Mouse (Mus musculus) heart, embryonic 12.5 days (tissue): ENCODE measurements around the gene Gpr4. TPM values are rescaled to one million over a fixed set of nuclear protein-coding genes. Genes with fewer than 3 reads are reported as not detected.
A peak's percentile ranks its signal among the peaks of the same experiment; 100 is the strongest.

ENCODE experiments used
- ATAC-seq: fragments of 200-750 bp; cut with Nextera tagmentation; 2 replicates; pipeline ENCODE4 v1.8.0; 2017; ENCODE audit warnings: moderate TSS enrichment, moderate library complexity; ENCODE audit not compliant: insufficient number of reproducible peaks, low FRiP score
- H3K27ac ChIP-seq: fragments of 300-500 bp; sonication (generic); 2 replicates; pipeline ENCODE4 v1.5.1; 2016; ENCODE audit warnings: mild to moderate bottlenecking, moderate library complexity; ENCODE audit not compliant: poor library complexity, severe bottlenecking
- H3K27me3 ChIP-seq: fragments of 300-500 bp; sonication (generic); replicated peaks from 2 replicates; pipeline ENCODE4 v1.6.1; 2016; ENCODE audit warnings: mild to moderate bottlenecking, moderate library complexity
- H3K36me3 ChIP-seq: fragments of 300-500 bp; sonication (generic); 2 replicates; pipeline ENCODE4 v1.6.1; 2016; ENCODE audit warnings: mild to moderate bottlenecking, moderate library complexity
- H3K4me1 ChIP-seq: fragments of 300-500 bp; sonication (generic); replicated peaks from 2 replicates; pipeline ENCODE4 v1.6.1; 2016; ENCODE audit warnings: mild to moderate bottlenecking
- H3K4me2 ChIP-seq: fragments of 300-500 bp; sonication (generic); 2 replicates; pipeline ENCODE4 v1.6.1; 2016; ENCODE audit warnings: mild to moderate bottlenecking, moderate library complexity
- H3K4me3 ChIP-seq: fragments of 300-500 bp; sonication (generic); 2 replicates; pipeline ENCODE4 v1.5.1; 2016; ENCODE audit warnings: mild to moderate bottlenecking
- H3K9ac ChIP-seq: fragments of 300-500 bp; sonication (generic); 2 replicates; pipeline ENCODE4 v1.6.1; 2016; ENCODE audit warnings: mild to moderate bottlenecking, moderate library complexity
- H3K9me3 ChIP-seq: fragments of 300-500 bp; sonication (generic); replicated peaks from 2 replicates; pipeline ENCODE4 v1.6.1; 2016; ENCODE audit warnings: mild to moderate bottlenecking, moderate library complexity
- WGBS: fragments of 180-500 bp; shearing (Covaris S2); methylation state at CpG from one replicate; pipeline ENCODE4 v1.1.7; 2016; 5-methylcytosine and 5-hydroxymethylcytosine counted together
- polyA plus RNA-seq: library from polyadenylated mRNA; unstranded; fragments of >200 nt; fragmentation: Nextera tagmentation; extraction: Ambion mirVana; gene quantifications from 2 replicates; pipeline ENCODE4 v1.2.1, GENCODE M21; 2016

Gene Gpr4
- polyA plus RNA-seq, 1 experiment from 2014 or later, result 0.97 TPM

- no peak for ATAC-seq
- H3K36me3 ChIP-seq, result peaks cover 20% of the 10 kb centered on the region
- 0 out of 2 replicates have a peak overlapping the region, but pooled peaks have one; percentile 25 for H3K27ac ChIP-seq
- no peak overlapping the region for H3K4me3 ChIP-seq
- WGBS, result 60% methylated on average over 4 of the region's 4 CpGs
- no peak overlapping the region for H3K9ac ChIP-seq
- no peaks in the 10 kb centered on the region for H3K27me3 ChIP-seq
- no peak overlapping the region for H3K4me2 ChIP-seq
- no peaks in the 10 kb centered on the region for H3K9me3 ChIP-seq
- H3K4me1 ChIP-seq, result peaks cover 48% of the 10 kb centered on the region
Measured at GRCm38 (mm10) chr7:19239986-19240385, 27.6 kb downstream of the Gpr4 start.

- H3K36me3 ChIP-seq, result peaks cover 30% of the 10 kb centered on the region
- H3K9me3 ChIP-seq, result no peaks in the 10 kb centered on the region
- ATAC-seq, result no peak
- WGBS, result 82% methylated on average over 8 of the region's 8 CpGs
- no peaks in the 10 kb centered on the region for H3K27me3 ChIP-seq
- no peak overlapping the region for H3K9ac ChIP-seq
- no peak overlapping the region for H3K4me2 ChIP-seq
- H3K27ac ChIP-seq, result no peak overlapping the region
- H3K4me1 ChIP-seq, result peaks cover 39% of the 10 kb centered on the region
- no peak overlapping the region for H3K4me3 ChIP-seq
Measured at GRCm38 (mm10) chr7:19240905-19241463, 28.6 kb downstream of the Gpr4 start.

GRCm38 (mm10) chr7:19242005-19242404 lies 29.7 kb downstream of the Gpr4 start:
- WGBS, result 84% methylated on average over 1 of the region's 1 CpGs
- peaks cover 39% of the 10 kb centered on the region for H3K36me3 ChIP-seq
- peaks cover 30% of the 10 kb centered on the region for H3K4me1 ChIP-seq
- no peak for ATAC-seq
- no peaks in the 10 kb centered on the region for H3K9me3 ChIP-seq
- no peak overlapping the region for H3K27ac ChIP-seq
- no peak overlapping the region for H3K4me3 ChIP-seq
- no peak overlapping the region for H3K4me2 ChIP-seq
- H3K27me3 ChIP-seq, result no peaks in the 10 kb centered on the region
- H3K9ac ChIP-seq, result no peak overlapping the region

- Histone ChIP-seq H3K4me2 (no peak overlapping the region), H3K9me3 (no peaks in the 10 kb centered on the region), H3K4me3 (no peak overlapping the region), H3K4me1 (peaks cover 14% of the 10 kb centered on the region), H3K27me3 (no peaks in the 10 kb centered on the region), H3K27ac (no peak overlapping the region), H3K9ac (no peak overlapping the region), H3K36me3 (peaks cover 48% of the 10 kb centered on the region)
- 76% methylated on average over 5 of the region's 5 CpGs for WGBS
- no peak for ATAC-seq
Measured at GRCm38 (mm10) chr7:19243858-19244257, 31.5 kb downstream of the Gpr4 start.

- ATAC-seq, result no peak
- no peak overlapping the region for H3K9ac ChIP-seq
- no peak overlapping the region for H3K27ac ChIP-seq
- H3K9me3 ChIP-seq, result no peaks in the 10 kb centered on the region
- peaks cover 3% of the 10 kb centered on the region; the same call in 1 of the 2 replicates for H3K4me1 ChIP-seq
- WGBS, result 76% methylated on average over 3 of the region's 3 CpGs
- peaks cover 45% of the 10 kb centered on the region for H3K36me3 ChIP-seq
- H3K4me2 ChIP-seq, result no peak overlapping the region
- no peaks in the 10 kb centered on the region for H3K27me3 ChIP-seq
- no peak overlapping the region for H3K4me3 ChIP-seq
Measured at GRCm38 (mm10) chr7:19245083-19245482, 32.7 kb downstream of the Gpr4 start.

GRCm38 (mm10) chr7:19246855-19247254 lies 34.5 kb downstream of the Gpr4 start:
- no peak overlapping the region for H3K4me2 ChIP-seq
- no peak overlapping the region for H3K4me3 ChIP-seq

GRCm38 (mm10) chr7:19247511-19247910 lies 35.2 kb downstream of the Gpr4 start:
- Histone ChIP-seq H3K4me3 (no peak overlapping the region), H3K9ac (no peak overlapping the region), H3K4me2 (no peak overlapping the region), H3K4me1 (no peaks in the 10 kb centered on the region), H3K27me3 (no peaks in the 10 kb centered on the region), H3K27ac (no peak overlapping the region), H3K36me3 (peaks cover 43% of the 10 kb centered on the region), H3K9me3 (no peaks in the 10 kb centered on the region)
- no peak for ATAC-seq
- whole genome bisulfite sequencing, result 94% methylated on average over 2 of the region's 2 CpGs

More at GRCm38 (mm10) chr7:19246855-19247254, 34.5 kb downstream of the Gpr4 start:
- H3K27ac ChIP-seq, result no peak overlapping the region
- H3K36me3 ChIP-seq, result peaks cover 43% of the 10 kb centered on the region
- H3K4me1 ChIP-seq, result no peaks in the 10 kb centered on the region
- no peak overlapping the region for H3K9ac ChIP-seq
- H3K27me3 ChIP-seq, result no peaks in the 10 kb centered on the region
- 92% methylated on average over 1 of the region's 1 CpGs for WGBS
- H3K9me3 ChIP-seq, result no peaks in the 10 kb centered on the region
- no peak for ATAC-seq

- 87% methylated on average over 4 of the region's 4 CpGs for WGBS
- H3K9me3 ChIP-seq, result no peaks in the 10 kb centered on the region
- no peaks in the 10 kb centered on the region for H3K4me1 ChIP-seq
- no peak overlapping the region for H3K4me2 ChIP-seq
- no peaks in the 10 kb centered on the region for H3K27me3 ChIP-seq
- peaks cover 41% of the 10 kb centered on the region for H3K36me3 ChIP-seq
- ATAC-seq, result no peak
- H3K9ac ChIP-seq, result no peak overlapping the region
- no peak overlapping the region for H3K4me3 ChIP-seq
- no peak overlapping the region for H3K27ac ChIP-seq
Measured at GRCm38 (mm10) chr7:19252078-19252477, 39.7 kb downstream of the Gpr4 start.

GRCm38 (mm10) chr7:19253437-19253836 lies 41.1 kb downstream of the Gpr4 start:
- Histone ChIP-seq H3K36me3 (peaks cover 47% of the 10 kb centered on the region), H3K27me3 (no peaks in the 10 kb centered on the region), H3K4me3 (no peak overlapping the region), H3K9me3 (no peaks in the 10 kb centered on the region), H3K4me1 (no peaks in the 10 kb centered on the region; the same call in 1 of the 2 replicates), H3K9ac (no peak overlapping the region), H3K4me2 (no peak overlapping the region), H3K27ac (no peak overlapping the region)
- ATAC-seq, result no peak
- WGBS, result 64% methylated on average over 5 of the region's 5 CpGs

GRCm38 (mm10) chr7:19255395-19255794 lies 43.1 kb downstream of the Gpr4 start:
- no peak overlapping the region for H3K4me2 ChIP-seq

GRCm38 (mm10) chr7:19256567-19256966 lies 44.2 kb downstream of the Gpr4 start:
- Histone ChIP-seq H3K4me2 (no peak overlapping the region), H3K4me3 (no peak overlapping the region), H3K36me3 (peaks cover 73% of the 10 kb centered on the region), H3K27me3 (no peaks in the 10 kb centered on the region), H3K9me3 (no peaks in the 10 kb centered on the region), H3K27ac (no peak overlapping the region), H3K4me1 (no peaks in the 10 kb centered on the region; the same call in 1 of the 2 replicates), H3K9ac (no peak overlapping the region)
- ATAC-seq, result no peak
- 81% methylated on average over 7 of the region's 7 CpGs for whole genome bisulfite sequencing

More at GRCm38 (mm10) chr7:19255395-19255794, 43.1 kb downstream of the Gpr4 start:
- Histone ChIP-seq H3K27me3 (no peaks in the 10 kb centered on the region), H3K9ac (no peak overlapping the region), H3K9me3 (no peaks in the 10 kb centered on the region), H3K4me3 (no peak overlapping the region), H3K27ac (no peak overlapping the region), H3K36me3 (peaks cover 67% of the 10 kb centered on the region), H3K4me1 (no peaks in the 10 kb centered on the region; the same call in 1 of the 2 replicates)
- WGBS, result 83% methylated on average over 17 of the region's 17 CpGs
- no peak for ATAC-seq
